Mouse (Mus musculus) kidney, adult 8-10 months (tissue): ENCODE results near the gene Ahctf1.
"Not testable (repeated sequence)": the region's sequence is repeated elsewhere in the genome, so short reads cannot be mapped to it uniquely, and the experiment has no call there.

ENCODE experiments used
- DNase-seq, 2 experiments: peaks; one replicate each; pipeline ENCODE4 v3.0.0; 2022

The Ahctf1 gene

GRCm38 (mm10) chr1:179802610-179803512, 619 bp downstream of the Ahctf1 start, which contains the start of gene Gm10518:
TSS of gene Gm10518 (plus strand) at chr1:179803376.
- peak; percentile 47 to 59 for DNase-seq

- DNase-seq = no peak
Measured at GRCm38 (mm10) chr1:179798794-179799193, 4.7 kb downstream of the Ahctf1 start.

DNA sequence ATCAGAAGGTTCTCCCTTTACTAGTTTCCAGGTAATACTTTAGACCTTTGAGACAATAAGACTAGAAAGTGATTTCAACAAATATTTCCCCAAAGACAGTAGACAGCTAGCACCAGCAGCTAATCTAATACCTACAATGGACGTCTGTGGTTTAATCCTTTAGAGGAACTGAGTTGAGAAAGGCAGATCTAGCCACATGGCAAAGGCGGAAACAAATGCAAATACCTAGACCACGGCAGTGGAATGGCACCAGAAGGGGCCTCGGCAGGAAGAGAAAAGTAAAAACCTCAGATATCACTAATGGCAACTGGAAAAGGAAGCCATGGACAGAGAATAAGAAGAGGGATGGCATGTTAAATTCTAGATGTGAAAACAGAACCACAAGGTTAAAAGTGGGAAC, 16.2 kb downstream of the Ahctf1 start:
- no peak for DNase-seq

GRCm38 (mm10) chr1:179785502-179785901, 18.0 kb downstream of the Ahctf1 start:
- no peak for DNase-seq

GRCm38 (mm10) chr1:179784098-179784497, 19.4 kb downstream of the Ahctf1 start:
- no peak for DNase-seq

- no peak for DNase-seq
Measured at GRCm38 (mm10) chr1:179776831-179777230, 26.6 kb downstream of the Ahctf1 start.

GRCm38 (mm10) chr1:179760553-179760952, 42.9 kb downstream of the Ahctf1 start:
- no peak for DNase-seq

DNA sequence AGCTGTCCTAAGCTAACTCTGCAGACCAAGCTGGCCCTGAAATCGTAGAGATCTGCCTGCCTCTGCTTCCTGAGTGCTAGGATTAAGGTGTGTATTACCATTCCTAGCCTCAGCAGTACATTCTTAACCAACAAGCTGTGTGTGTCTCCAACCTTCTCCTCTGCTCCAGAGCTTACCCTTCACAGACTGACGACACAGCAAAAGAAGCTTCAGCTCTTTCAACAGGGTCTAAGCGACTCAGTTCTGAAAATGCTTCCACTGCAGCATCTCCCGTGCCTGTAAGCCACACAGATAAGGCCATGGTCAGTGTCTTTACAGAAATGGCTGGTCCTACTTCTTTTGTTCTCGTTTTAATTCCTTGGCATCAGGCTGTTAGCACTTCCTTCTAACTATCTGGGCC, 43.4 kb downstream of the Ahctf1 start:
- DNase-seq = no peak

DNA sequence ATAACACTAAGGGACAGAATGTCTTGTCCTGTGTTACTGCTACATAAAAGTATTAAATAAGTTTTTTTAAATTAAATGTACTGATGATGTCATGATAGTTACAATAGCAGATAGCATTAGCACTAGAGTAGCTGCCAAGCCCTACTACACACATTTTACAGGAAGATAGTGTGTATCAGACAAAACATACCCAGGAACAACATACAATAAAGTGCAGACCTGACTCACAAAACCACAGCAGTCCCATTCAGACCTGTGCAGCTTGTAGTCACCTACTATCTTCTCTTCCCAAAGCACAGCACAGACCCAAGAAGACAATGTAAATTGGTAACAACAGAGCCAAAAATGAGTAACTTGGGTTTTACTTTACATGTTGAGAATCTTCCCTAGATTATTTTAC, 47.0 kb downstream of the Ahctf1 start:
- DNase-seq = no peak

DNA sequence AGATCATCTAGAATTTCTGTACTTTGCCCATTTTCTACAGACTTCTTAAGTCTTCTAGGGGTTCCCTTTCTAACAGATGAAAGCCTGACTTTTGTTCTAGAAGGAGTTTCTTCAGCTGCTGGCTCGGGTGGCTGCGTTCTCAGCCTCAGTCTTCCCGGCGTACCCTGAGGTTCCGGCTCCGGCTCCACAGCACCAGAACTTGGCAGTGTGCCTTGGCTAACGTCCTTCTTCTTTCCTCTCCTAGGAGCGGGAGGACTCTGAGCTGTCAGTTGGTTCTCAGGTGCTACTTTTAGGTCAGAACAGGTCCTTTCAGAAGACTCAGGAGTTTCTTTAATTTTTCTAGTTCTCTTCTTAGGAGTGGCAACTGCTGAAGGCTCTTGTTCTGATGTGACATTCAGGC, 50.5 kb downstream of the Ahctf1 start:
- DNase-seq = no peak

- DNase-seq = no peak
Measured at GRCm38 (mm10) chr1:179752276-179752675, 51.2 kb downstream of the Ahctf1 start.

- no peak for DNase-seq
Measured at GRCm38 (mm10) chr1:179745171-179745570, 58.3 kb downstream of the Ahctf1 start, which contains the start of gene Kif28. TSS of gene Kif28 (minus strand) at chr1:179745271.

- DNase-seq = no peak
Measured at GRCm38 (mm10) chr1:179743593-179744193, 59.8 kb downstream of the Ahctf1 start.

- DNase-seq = no peak
Measured at GRCm38 (mm10) chr1:179736483-179736882, 67.0 kb downstream of the Ahctf1 start.

DNA sequence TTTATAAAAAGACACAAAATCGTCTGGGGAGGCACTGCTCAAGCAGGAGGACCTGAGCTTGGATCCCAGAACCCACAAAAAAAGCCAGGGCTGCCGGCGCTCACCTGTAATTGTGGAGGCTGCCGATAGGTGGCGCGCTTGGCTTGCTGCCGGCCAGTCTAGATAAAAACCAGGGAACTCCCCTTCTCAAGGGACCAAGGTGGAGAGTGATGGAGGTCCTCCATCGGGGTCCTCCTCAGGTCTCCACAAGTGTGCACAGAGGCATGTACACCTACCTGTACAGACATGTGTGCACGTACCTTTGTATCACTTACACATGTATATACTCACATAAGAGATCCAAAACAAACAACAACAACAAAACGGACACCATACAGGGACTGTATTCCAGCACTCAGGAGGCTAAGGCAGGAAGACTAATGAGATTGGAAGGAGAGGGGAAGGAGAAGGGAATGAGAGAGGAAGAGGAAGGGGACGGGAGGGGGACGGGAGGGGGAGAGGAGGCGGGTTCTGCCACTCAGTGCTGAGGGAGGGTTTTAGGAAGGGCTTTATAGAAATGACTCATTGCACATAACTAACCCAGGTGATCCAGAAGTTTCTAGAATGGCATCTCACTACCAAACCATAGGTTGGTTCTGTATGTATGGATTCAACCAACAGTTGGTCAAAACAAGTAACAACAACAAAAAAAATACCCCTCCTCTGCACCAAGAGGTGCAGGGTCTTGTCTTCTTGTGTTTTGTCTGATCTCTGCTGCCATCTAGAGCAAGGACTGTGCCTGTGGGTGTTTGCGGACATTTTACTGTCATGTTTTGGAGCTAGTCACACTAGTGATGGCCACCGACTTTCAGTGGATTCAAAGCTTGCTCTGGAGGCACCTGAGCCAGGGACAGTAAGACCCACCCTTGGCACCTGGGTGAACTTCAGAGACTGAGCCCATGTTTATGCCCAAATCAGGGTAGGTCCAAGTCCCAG, 68.7 kb downstream of the Ahctf1 start:
- DNase-seq = peak in 1 of 2 experiments; percentile 63

DNA sequence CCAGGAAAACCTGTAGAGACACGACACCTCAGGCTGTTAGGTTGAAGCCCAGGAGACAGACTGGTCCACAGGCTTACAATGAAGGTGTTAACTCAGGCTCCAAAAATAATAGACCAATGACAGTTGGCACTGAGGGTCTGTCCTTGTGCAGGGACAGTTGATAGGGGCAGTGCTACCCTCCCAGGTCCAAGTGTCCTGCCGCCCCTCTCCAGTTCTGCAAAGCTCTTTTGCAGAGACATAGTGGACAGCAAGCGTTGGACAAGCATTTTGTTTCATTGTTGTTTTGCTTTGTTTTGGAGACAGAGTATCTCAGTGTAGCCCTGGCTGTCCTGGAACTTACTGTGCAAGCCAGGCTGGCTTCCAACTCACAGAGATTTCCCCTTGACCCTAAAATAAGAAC, 72.1 kb downstream of the Ahctf1 start:
- DNase-seq = no peak

GRCm38 (mm10) chr1:179728661-179729060, 74.8 kb downstream of the Ahctf1 start:
- DNase-seq = no peak

DNA sequence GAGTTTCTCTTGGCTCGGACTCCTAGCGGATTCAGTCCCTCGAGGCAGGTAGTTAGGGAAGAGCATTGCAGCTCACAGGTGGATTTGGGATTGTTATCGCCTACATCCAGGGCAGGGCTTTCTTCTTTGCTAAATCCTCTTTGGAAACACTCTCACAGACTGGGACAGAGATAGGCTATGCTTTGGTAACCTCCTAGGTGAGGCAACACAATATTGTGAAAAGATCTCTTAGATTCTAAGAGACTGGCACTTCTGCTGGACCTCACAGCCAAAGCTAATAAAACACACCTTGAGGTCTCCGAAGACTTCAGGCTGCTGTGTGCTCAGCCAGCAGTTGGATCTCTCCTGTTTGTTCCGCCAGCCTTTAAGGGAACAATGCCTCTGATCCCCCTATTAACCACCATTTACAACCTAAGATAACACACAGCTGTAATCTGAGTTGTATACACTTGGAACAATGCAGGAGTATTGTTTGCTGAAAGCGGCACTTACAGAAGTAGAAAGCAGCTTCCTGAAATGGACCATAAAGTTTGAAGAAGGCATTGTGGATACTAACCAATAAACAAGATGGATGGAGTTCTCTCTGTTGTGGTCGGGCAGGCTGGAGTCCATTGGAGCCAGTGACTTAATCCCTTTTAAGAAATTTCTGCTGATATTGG, 80.5 kb downstream of the Ahctf1 start:
- no peak for DNase-seq

DNA sequence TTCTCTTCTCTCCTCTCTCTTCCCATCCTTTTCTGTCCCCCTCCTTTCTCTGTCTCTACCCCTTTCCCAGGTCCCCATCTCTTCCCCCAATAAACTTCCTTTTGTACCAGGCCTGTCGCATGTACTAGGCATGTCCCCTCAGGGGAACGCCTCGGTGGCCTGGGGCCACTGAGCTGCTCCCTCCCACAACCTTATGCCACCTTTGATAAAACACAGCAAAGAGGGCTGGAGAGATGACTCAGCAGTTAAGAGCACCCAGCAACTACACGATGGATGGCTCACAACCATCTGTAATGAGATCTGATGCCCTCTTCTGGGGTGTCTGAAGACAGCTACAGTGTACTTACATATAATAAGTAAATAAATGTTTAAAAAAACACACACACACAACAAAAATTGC, 87.7 kb downstream of the Ahctf1 start:
- no peak for DNase-seq

GRCm38 (mm10) chr1:179715289-179715688, 88.2 kb downstream of the Ahctf1 start:
- DNase-seq = not testable (repeated sequence)

GRCm38 (mm10) chr1:179713367-179713766, 90.1 kb downstream of the Ahctf1 start:
- no peak for DNase-seq

GRCm38 (mm10) chr1:179712658-179713057, 90.8 kb downstream of the Ahctf1 start:
- DNase-seq = no peak
